Mouse (Mus musculus) kidney, adult 2 months (tissue): ENCODE measurements around the gene Pdcd4. TPM values are rescaled to one million over a fixed set of nuclear protein-coding genes. Genes with fewer than 3 reads are reported as not detected.

ENCODE experiments used
- DNase-seq: peaks from one replicate; pipeline ENCODE4 v3.0.0; 2021
- H3K27ac ChIP-seq: fragments of 200-500 bp; 2 replicates; pipeline ENCODE4 v1.5.1; 2012; ENCODE audit warnings: low read depth, low read length, control low read depth, inconsistent platforms; ENCODE audit not compliant: insufficient read depth
- H3K27me3 ChIP-seq: fragments of 200-500 bp; replicated peaks from 2 replicates; pipeline ENCODE4 v1.6.1; 2012; ENCODE audit warnings: mild to moderate bottlenecking, moderate library complexity, low read length, inconsistent platforms; ENCODE audit not compliant: control insufficient read depth, insufficient read depth
- H3K36me3 ChIP-seq: fragments of 200-500 bp; 2 replicates; pipeline ENCODE4 v1.6.1; 2012; ENCODE audit warnings: mild to moderate bottlenecking, moderate library complexity, low read length, inconsistent platforms; ENCODE audit not compliant: control insufficient read depth, insufficient read depth
- H3K4me1 ChIP-seq: fragments of 200-500 bp; 2 replicates; pipeline ENCODE4 v1.6.1; 2011; ENCODE audit warnings: low read length; ENCODE audit not compliant: control insufficient read depth, insufficient read depth
- H3K4me3 ChIP-seq: fragments of 200-500 bp; 2 replicates; pipeline ENCODE4 v1.5.1; 2011; ENCODE audit warnings: mild to moderate bottlenecking, low read depth, low read length, control low read depth; ENCODE audit not compliant: insufficient read depth
- CTCF ChIP-seq: fragments of 200-500 bp; conservative IDR thresholded peaks from 2 replicates; pipeline ENCODE4 v1.5.1; 2011; ENCODE audit warnings: low read depth, mild to moderate bottlenecking, control low read depth, low read length, moderate library complexity, mixed read lengths; ENCODE audit not compliant: insufficient read depth, insufficient read length
- POLR2A ChIP-seq: fragments of 200-500 bp; IDR thresholded peaks from one replicate; pipeline ENCODE4 v1.6.1; 2011; ENCODE audit warnings: low read depth, low read length, control low read depth
- WGBS: fragments of 180-500 bp; shearing (Covaris S2); methylation state at CpG from one replicate; pipeline ENCODE4 v1.1.7; 2018; 5-methylcytosine and 5-hydroxymethylcytosine counted together
- polyA plus RNA-seq: library from polyadenylated mRNA; depleted of rRNA; stranded (reverse); fragments of >200 nt; gene quantifications from 2 replicates; pipeline ENCODE4 v1.2.3, GENCODE M21; 2012

The Pdcd4 gene
- polyA plus RNA-seq, 1 experiment = 10.3 TPM

DNA sequence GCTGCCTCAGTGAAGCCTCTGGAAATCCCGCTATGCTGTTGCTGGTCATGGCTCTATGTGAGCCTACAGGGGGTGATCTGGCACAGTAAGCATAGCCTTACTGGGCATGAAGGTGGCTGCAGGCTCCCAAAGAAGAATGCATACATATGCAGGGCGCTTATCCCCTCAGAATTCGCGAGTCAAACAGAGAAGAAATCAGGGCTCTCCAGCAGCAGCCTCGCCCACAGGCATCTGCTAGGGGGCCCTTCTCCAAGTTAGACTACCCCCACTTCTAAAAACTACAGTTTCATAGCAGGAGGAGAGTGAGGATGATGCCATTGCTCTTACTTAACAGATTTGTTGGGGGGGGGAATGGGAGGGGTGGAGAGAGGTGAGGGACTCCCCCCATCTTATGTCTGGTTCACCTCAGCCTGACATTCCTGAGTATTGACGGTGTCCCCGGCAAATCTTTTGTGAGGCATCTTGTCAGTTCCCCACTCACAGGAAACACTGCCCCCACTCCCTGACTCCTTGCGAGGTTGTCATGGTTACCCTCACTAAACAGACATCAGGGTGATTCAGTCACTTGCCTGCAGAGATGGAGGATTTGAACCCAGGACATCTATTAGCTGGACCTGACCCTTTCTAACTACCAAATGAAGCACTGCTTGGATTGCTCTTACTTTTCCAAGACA, 29.3 kb upstream of the Pdcd4 start:
- TF ChIP-seq CTCF = no peak
- Histone ChIP-seq H3K27me3 (no peaks in the 10 kb centered on the region), H3K4me3 (no peak overlapping the region), H3K36me3 (no peaks in the 10 kb centered on the region), H3K4me1 (no peaks in the 10 kb centered on the region), H3K27ac (no peak overlapping the region)
- no peak for DNase-seq
- 86% methylated on average over 8 of the region's 8 CpGs for WGBS

DNA sequence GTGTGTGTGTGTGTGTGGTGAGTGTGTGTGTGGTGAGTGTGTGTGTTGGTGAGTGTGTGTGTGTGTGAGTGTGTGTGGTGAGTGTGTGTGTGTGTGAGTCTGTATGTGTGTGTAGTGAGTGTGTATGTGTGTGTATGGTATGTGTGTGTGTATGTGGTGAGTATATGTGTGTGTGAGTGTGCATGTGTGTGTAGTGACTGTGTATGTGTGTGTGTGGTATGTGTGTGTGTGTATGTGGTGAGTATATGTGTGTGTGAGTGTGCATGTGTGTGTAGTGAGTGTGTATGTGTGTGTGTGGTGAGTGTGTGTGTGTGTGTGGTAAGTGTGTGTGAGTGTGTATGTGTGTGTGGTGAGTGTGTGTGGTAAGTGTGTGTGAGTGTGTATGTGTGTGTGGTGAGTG, 24.8 kb upstream of the Pdcd4 start:
- TF ChIP-seq POLR2A = no peak
- no peak for TF ChIP-seq CTCF
- Histone ChIP-seq H3K27ac (no peak overlapping the region), H3K4me3 (no peak overlapping the region), H3K36me3 (no peaks in the 10 kb centered on the region), H3K4me1 (no peaks in the 10 kb centered on the region), H3K27me3 (no peaks in the 10 kb centered on the region)
- no peak for DNase-seq

DNA sequence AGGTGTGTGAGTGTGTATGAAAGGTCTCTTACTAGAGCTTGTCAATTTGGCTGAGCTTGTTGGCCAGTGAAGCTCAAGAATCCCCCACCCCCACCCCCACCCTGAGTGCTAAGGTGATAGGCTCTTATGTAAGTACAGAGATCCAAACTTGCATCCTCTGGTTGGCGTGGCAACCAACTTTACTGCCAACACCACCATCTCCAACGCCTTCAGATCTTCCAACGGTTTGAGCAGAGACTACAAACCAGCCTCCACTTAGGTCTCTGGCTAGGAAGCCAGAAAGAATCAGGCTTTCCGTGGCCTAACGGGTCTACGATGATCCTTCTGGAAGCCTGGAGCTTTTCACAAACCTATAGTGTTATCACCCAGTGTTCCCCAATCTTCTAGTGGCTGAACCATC, 23.9 kb upstream of the Pdcd4 start:
- WGBS = 88% methylated on average over 6 of the region's 6 CpGs
- Histone ChIP-seq H3K27ac (no peak overlapping the region), H3K4me3 (no peak overlapping the region), H3K4me1 (no peaks in the 10 kb centered on the region), H3K36me3 (no peaks in the 10 kb centered on the region), H3K27me3 (no peaks in the 10 kb centered on the region)
- DNase-seq = no peak
- TF ChIP-seq CTCF = no peak
- no peak for TF ChIP-seq POLR2A

DNA sequence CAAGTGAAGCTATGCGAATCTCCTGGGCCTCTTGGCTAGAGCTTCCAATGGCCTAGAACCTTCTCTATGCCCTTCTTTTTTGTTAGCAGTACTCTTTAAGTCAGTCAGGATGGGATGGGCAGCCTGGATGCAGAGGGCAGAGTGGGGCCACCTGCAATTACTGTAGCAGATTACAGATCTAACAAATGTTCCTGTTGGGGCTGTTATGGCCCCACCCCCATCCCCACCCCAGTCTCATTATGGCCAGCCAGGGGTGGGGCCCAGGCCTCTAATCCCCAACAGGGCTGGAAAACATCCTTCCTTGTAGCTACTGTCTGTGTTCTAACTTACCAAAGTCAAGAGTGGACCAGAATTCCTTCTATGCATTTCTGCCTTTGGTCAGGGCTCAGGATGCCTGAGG, 23.2 kb upstream of the Pdcd4 start:
- H3K4me3 ChIP-seq = no peak overlapping the region
- TF ChIP-seq CTCF (no peak), POLR2A (no peak)
- no peaks in the 10 kb centered on the region for H3K27me3 ChIP-seq
- no peaks in the 10 kb centered on the region for H3K4me1 ChIP-seq
- no peaks in the 10 kb centered on the region for H3K36me3 ChIP-seq
- DNase-seq = no peak
- 97% methylated on average over 1 of the region's 1 CpGs for WGBS
- H3K27ac ChIP-seq = no peak overlapping the region

DNA sequence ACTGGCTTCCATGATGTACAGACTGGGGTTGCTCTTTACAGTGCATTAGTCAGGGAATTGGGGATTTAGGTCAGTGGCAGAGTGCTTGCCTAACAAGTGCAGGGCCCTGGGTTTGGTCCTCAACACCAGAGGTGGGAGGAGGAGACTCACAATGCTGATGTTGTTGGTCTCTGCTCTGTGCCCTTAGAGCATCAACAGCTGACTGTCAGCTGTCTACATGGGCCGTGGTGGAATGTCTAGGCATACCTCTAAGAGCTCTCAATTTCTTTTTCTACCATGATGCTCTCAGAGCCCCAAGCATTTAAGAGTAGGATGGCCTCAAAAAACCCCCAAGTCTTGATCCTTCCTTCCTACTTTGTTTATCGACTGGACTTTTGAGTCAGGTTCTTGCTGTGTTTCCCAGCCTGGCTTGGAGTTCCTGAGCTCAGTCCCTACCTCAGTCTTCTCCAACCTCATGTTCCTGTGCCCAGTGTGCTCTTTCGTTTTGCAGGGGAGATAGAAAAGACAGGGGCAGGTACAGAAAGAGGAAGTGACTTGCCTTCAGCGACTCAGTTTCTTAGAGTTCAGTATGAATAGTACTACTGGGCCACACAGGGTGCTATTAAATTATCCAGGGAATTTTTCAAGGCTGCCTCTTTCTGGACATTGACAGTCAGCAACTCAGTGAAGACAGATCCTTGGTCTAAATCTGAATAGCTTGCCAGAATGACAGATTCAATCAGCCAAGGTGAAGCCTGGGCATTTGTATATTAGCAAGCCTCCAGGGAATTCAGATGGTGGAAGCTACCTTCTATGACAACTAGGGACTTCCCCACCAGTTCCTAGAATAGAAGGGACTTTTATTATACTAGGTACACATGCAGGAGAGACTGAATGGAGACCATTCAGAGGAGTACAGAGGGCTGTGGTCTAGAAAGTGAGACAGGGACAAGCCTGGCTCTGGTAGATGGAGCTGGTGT, 22.3 kb upstream of the Pdcd4 start:
- H3K4me3 ChIP-seq = no peak overlapping the region
- H3K27ac ChIP-seq = no peak overlapping the region
- no peaks in the 10 kb centered on the region for H3K27me3 ChIP-seq
- WGBS = 78% methylated on average over 4 of the region's 4 CpGs
- TF ChIP-seq POLR2A (no peak), CTCF (no peak)
- no peaks in the 10 kb centered on the region for H3K36me3 ChIP-seq
- no peaks in the 10 kb centered on the region for H3K4me1 ChIP-seq
- DNase-seq = no peak

DNA sequence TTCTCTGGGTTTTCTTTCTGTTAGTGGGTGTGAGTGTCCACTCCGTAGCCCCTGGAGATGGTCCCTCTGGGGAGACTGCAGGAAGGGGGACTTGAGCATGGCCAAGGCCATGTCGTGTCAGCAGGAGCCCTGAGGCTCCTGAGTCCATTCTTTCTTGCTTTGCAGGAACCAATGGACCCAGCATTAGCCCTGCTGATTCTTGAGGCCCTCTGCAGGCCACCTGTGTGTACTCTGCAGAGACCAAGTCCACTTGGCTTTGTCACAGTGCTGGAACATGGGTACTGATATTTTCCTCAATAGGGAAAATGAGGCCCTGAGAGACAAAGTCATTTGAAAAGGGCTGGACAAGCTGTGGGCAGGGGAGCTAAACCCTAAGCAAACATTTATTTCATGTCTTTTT, 21.5 kb upstream of the Pdcd4 start:
- no peaks in the 10 kb centered on the region for H3K27me3 ChIP-seq
- TF ChIP-seq POLR2A (no peak), CTCF (peak; percentile 52)
- no peaks in the 10 kb centered on the region for H3K4me1 ChIP-seq
- H3K4me3 ChIP-seq = no peak overlapping the region
- 71% methylated on average over 2 of the region's 2 CpGs for WGBS
- DNase-seq = no peak
- H3K27ac ChIP-seq = no peak overlapping the region
- no peaks in the 10 kb centered on the region for H3K36me3 ChIP-seq

DNA sequence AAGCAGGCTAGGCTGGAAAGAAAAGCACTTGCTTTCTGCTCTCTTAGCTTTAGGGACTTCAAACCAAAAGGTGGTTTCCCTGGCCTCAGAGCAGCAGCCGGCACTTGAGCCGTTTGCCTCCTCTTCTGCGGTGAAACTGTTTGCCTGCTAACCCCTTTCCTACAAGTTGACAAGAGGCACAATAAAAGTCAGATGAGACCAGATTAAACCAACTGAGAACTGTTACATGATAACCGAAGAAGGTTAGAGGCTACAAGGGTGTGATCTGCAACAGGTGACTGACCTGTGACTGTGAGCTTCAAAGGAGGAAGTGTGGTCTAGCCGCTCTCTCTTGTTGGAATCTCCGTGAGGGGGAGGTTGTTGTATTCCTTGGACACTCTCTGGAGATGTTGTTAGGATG, 20.5 kb upstream of the Pdcd4 start:
- H3K4me1 ChIP-seq = no peaks in the 10 kb centered on the region
- H3K4me3 ChIP-seq = no peak overlapping the region
- 79% methylated on average over 6 of the region's 6 CpGs for WGBS
- H3K27ac ChIP-seq = no peak overlapping the region
- no peaks in the 10 kb centered on the region for H3K36me3 ChIP-seq
- TF ChIP-seq CTCF (no peak), POLR2A (no peak)
- H3K27me3 ChIP-seq = no peaks in the 10 kb centered on the region
- DNase-seq = no peak
